In the genomic region with DNA sequence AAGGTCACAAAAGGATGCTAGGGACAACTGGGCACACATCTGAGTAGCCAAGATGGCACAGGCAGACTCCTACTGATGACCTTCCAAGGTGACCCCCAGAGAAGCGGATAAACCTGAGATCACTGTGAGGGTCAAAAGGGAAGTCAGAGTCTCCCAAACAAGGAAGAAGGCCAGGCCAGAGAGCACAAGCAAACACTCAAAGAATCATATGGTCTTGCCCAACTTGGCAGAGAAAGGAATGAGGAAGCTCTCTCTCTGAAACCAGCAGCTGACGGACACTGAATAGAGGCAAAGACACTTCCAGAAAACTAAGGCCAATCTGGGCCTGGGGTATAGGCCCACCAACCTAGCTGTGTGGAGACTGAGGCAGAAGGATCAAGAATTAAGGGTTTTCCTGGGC, we compare ENCODE assay signal across 12 mouse cellular contexts.
DNase-seq lines count a peak whose midpoint lies in the region.
"Had no signal": no experiment of that assay in that cellular context is flagged by ENCODE, and none has a peak within 500 bp of the region (broad histone marks: within the 10 kb centered on the region; RNA-seq: fewer than 3 reads in every experiment).

No protein-coding gene starts in this region.

- peak; percentile 45 for DNase-seq in adipocyte (ENCODE audit: low spot score)
- peak; percentile 10 for DNase-seq in c-Kit-positive CD71-negative TER-119-negative erythroid progenitor cells, embryonic 14.5 days (ENCODE audit: low read depth)
- peak; percentile 18 for DNase-seq in lung, postnatal 10 days
- peak; percentile 7 to 37 for DNase-seq in monocyte, adult 2 months (ENCODE audit: low read depth in 1 of 2, low spot score in 2 of 2)
- no peak for DNase-seq in right cerebral cortex, adult 2 months (ENCODE audit: low spot score in 2 of 2)
- DNase-seq in embryo, embryonic 11 days = no peak
- no peak for DNase-seq in gastrocnemius, adult 18-20 months (ENCODE audit: low spot score)
- DNase-seq: cerebellum, adult 18-20 months; cerebellum, postnatal 25 days; heart, postnatal 4 days; kidney, adult 11 months; kidney, postnatal 10 days had no signal

Comparison
In these comparisons a context has a peak if more than half of its experiments do, and no peak if none do; other contexts are left out.
1. DNase-seq: peak in adipocyte (single experiment), c-Kit-positive CD71-negative TER-119-negative erythroid progenitor cells, embryonic 14.5 days (single experiment), lung, postnatal 10 days (single experiment) and monocyte, adult 2 months (2 of 2); none in right cerebral cortex, adult 2 months (0 of 2), embryo, embryonic 11 days (single experiment) and gastrocnemius, adult 18-20 months (single experiment).